Mouse (Mus musculus) olfactory bulb, adult 2 months (tissue): ENCODE measurements around the gene Cd300c. TPM values are rescaled to one million over a fixed set of nuclear protein-coding genes. Genes with fewer than 3 reads are reported as not detected.
"Not testable (repeated sequence)": the region's sequence is repeated elsewhere in the genome, so short reads cannot be mapped to it uniquely, and the experiment has no call there.

Source experiments
- H3K27ac ChIP-seq: fragments of 200-500 bp; 2 replicates; pipeline ENCODE4 v1.5.1; 2012; ENCODE audit warnings: low read depth, low read length; ENCODE audit not compliant: insufficient read depth
- H3K4me1 ChIP-seq: fragments of 200-500 bp; 2 replicates; pipeline ENCODE4 v1.6.1; 2012; ENCODE audit warnings: low read length; ENCODE audit not compliant: control insufficient read depth, insufficient read depth
- H3K4me3 ChIP-seq: fragments of 200-500 bp; 2 replicates; pipeline ENCODE4 v1.5.1; 2012; ENCODE audit warnings: mild to moderate bottlenecking, low read depth, low read length, moderate library complexity; ENCODE audit not compliant: insufficient read depth
- CTCF ChIP-seq: fragments of 200-500 bp; IDR thresholded peaks from 2 replicates; pipeline ENCODE4 v1.5.1; 2012; ENCODE audit warnings: low read depth, mild to moderate bottlenecking, low read length, moderate library complexity; ENCODE audit not compliant: insufficient read depth
- POLR2A ChIP-seq: fragments of 200-500 bp; IDR thresholded peaks from 2 replicates; pipeline ENCODE4 v1.6.1; 2012; ENCODE audit warnings: mild to moderate bottlenecking, low read depth, low read length, moderate library complexity; ENCODE audit not compliant: insufficient read depth
- WGBS: fragments of 180-500 bp; shearing (Covaris S2); methylation state at CpG from one replicate; pipeline ENCODE4 v1.1.7; 2018; 5-methylcytosine and 5-hydroxymethylcytosine counted together
- polyA plus RNA-seq: library from polyadenylated mRNA; stranded (reverse); fragments of >200 nt; gene quantifications from 2 replicates; pipeline ENCODE4 v1.2.4, GENCODE M21; 2012; ENCODE audit warnings: low replicate concordance; ENCODE audit not compliant: missing spikeins, insufficient read depth, insufficient read length

The Cd300c gene
- polyA plus RNA-seq: not detected in 2 replicates

DNA sequence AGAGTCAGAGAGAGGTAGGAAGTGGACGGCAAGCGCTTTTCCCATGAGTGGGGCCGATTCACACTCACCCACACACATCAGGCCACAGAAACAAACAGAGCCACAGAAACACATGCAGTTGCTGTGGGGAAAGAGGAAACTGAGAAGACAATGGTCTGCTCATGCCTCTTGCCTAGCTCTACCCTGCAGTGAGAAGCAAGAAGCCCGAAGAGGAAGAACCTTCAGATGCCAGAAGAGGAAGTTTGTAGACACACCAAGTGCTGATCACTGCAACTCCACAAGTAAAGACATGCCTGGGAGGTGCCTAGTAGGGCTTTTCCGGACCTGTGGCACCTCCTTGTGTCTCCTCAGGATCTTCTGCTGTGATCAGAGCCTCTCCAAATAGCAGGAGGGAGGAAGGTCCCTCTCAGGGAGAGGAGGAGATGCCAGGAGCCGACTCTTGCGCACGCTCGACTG, at the start of gene Cd300c:
Gene Cd300c (minus strand): TSS at position 406 of the 456 bp plus-strand sequence.
- Histone ChIP-seq H3K4me1 (no peaks in the 10 kb centered on the region), H3K4me3 (no peak within 1 kb of the TSS), H3K27ac (no peak within 1 kb of the TSS)
- 84% methylated on average over 9 of the region's 9 CpGs for WGBS
- TF ChIP-seq CTCF (no peak), POLR2A (no peak)

GRCm38 (mm10) chr11:115016093-115016492, 47.1 kb upstream of the Cd300c start, which contains the start of gene Cd300ld2:
Gene Cd300ld2, minus strand, starts transcription at chr11:115016193.
- no CpG with 5 or more reads among the region's 7 CpGs for WGBS
- not testable (repeated sequence) for H3K4me3 ChIP-seq, H3K27ac ChIP-seq, H3K4me1 ChIP-seq

GRCm38 (mm10) chr11:115004070-115004469, 35.1 kb upstream of the Cd300c start:
- Histone ChIP-seq H3K4me3 (no peak overlapping the region), H3K27ac (no peak overlapping the region), H3K4me1 (no peaks in the 10 kb centered on the region)
- TF ChIP-seq POLR2A (no peak), CTCF (no peak)
- 91% methylated on average over 5 of the region's 5 CpGs for WGBS

- TF ChIP-seq CTCF (no peak), POLR2A (no peak)
- Histone ChIP-seq H3K4me1 (no peaks in the 10 kb centered on the region), H3K4me3 (no peak within 1 kb of the TSS), H3K27ac (no peak within 1 kb of the TSS)
- WGBS: 94% methylated on average over 7 of the region's 7 CpGs
Observed at GRCm38 (mm10) chr11:115001474-115002040, 32.6 kb upstream of the Cd300c start, which contains the start of gene Cd300c2. Gene Cd300c2, minus strand, starts transcription at chr11:115001880.

- no peak within 1 kb of the TSS for H3K4me3 ChIP-seq
- TF ChIP-seq CTCF (no peak), POLR2A (no peak)
- WGBS: 84% methylated on average over 4 of the region's 4 CpGs
- H3K27ac ChIP-seq: no peak within 1 kb of the TSS
- H3K4me1 ChIP-seq: no peaks in the 10 kb centered on the region
Observed at GRCm38 (mm10) chr11:114989793-114990192, 20.8 kb upstream of the Cd300c start, which contains the start of gene Cd300ld. Gene Cd300ld, minus strand, starts transcription at chr11:114989922.

- 55% methylated on average over 4 of the region's 4 CpGs for WGBS
- Histone ChIP-seq H3K27ac (no peak overlapping the region), H3K4me1 (no peaks in the 10 kb centered on the region), H3K4me3 (no peak overlapping the region)
- TF ChIP-seq CTCF (no peak), POLR2A (no peak)
Observed at GRCm38 (mm10) chr11:114981866-114982265, 12.9 kb upstream of the Cd300c start.

DNA sequence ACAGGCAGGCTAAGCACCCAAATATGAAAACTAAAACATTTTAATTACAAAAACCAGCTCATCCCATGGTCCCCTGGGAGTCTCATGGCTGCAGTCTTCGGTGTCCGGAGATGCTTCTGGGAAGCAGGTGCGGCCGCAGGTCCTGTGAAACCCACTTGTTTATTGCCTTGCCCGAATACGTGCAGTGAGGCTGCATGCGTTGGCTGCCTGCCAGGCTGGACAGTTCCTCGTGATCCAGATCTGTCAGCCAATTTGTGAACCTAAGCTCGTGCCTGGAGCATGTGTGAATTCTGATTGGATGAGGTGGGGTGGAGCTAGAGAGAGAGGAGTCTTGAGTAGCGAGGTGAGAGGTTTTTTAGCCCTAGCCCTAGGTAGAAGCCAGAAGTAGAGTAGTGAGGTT, 3.8 kb upstream of the Cd300c start:
- Histone ChIP-seq H3K4me3 (no peak overlapping the region), H3K27ac (no peak overlapping the region), H3K4me1 (no peaks in the 10 kb centered on the region)
- TF ChIP-seq CTCF (no peak), POLR2A (no peak)
- WGBS: 71% methylated on average over 10 of the region's 10 CpGs

DNA sequence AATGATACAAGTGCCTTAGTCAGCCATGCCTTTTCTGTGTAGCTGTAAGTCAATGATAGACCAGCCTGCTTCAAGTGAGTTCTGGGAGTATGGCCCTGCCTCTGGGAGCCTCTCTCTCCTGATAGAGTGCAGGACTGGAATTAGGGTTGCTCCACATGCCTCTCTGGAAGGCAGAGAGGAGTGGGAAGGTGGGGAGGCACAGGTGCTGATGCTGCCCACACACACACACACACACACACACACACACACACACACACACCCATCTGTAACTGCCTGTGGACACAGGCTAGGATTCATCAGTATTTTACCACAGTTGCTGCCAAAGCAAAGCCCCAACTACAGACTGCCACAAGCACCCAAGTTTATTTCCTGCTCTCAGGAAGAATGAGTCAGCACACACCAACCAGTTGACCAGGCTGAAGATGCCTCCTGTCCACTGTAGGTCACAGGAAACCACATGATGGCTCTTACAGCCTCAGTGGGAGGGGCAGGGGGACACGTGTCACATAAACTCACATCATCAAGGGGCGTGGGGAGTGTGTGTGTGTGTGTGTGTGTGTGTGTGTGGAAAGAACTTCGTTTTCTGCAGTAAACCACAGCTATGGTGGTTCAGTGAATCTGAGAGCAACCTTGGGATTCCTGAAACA, 3.7 kb downstream of the Cd300c start:
- H3K4me1 ChIP-seq: no peaks in the 10 kb centered on the region
- no peak overlapping the region for H3K27ac ChIP-seq
- H3K4me3 ChIP-seq: no peak overlapping the region
- TF ChIP-seq CTCF (no peak), POLR2A (no peak)
- WGBS: 61% methylated on average over 3 of the region's 3 CpGs

DNA sequence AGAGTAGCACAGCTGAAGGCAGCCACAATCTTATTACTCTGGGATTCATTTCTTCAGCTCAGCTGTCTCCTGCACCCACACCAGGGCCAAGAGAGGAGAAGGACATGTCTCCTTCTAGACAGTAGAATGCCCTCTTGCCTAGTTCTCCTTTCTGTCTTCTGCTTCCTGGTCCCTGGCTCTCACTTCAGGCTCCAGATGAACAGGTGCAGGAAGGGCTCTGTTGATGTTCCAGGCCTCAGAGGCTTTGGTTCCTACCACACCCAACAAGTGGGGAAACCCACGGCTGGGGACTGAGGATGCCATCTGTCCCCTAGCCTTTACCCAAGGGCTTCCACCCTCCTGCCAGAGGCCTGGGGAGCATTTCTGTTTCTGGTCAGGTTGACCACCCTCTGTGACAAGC, 8.6 kb downstream of the Cd300c start:
- no peak for TF ChIP-seq CTCF
- TF ChIP-seq POLR2A: no peak

More for the DNA sequence above, 8.6 kb downstream of the Cd300c start:
- WGBS: 96% methylated on average over 1 of the region's 1 CpGs
- Histone ChIP-seq H3K4me1 (no peaks in the 10 kb centered on the region), H3K27ac (no peak overlapping the region), H3K4me3 (no peak overlapping the region)
